Mouse (Mus musculus): ENCODE data around the gene Snap29. TPM values are rescaled to one million over a fixed set of nuclear protein-coding genes. Genes with fewer than 3 reads are reported as not detected.

The Snap29 gene
- polyA plus RNA-seq, 1 experiment, result 6.1 TPM

- no peak for TF ChIP-seq GATA1 (IDR thresholded peaks at IDR 0.05; ENCODE audit: low read length)
Measured at GRCm38 (mm10) chr16:17456901-17457300, 51.1 kb downstream of the Snap29 start.

DNA sequence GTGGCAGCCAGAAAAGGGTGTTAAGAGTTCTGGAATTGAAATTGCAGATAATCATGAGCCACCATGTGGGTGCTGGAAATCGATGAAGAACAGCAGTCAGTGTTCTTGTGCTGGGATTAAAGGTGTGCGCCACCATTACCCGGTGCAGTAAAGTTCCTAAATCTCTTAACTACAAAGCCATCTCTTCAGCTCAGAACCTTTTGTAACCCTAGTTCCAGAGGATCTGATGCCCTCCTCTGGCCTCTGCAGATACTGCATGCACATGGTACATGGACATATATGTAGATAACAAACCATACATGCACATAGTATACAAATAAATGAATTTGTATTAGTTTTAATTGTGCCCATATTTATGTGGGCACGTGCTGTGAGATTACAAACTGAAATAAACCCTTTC lies 54.5 kb downstream of the Snap29 start:
- TF ChIP-seq GATA1 (IDR thresholded peaks at IDR 0.05; ENCODE audit: low read length), result no peak

GRCm38 (mm10) chr16:17461596-17461995 lies 55.8 kb downstream of the Snap29 start:
- no peak for TF ChIP-seq GATA1 (IDR thresholded peaks at IDR 0.05; ENCODE audit: low read length)

- TF ChIP-seq GATA1 (IDR thresholded peaks at IDR 0.05; ENCODE audit: low read length), result no peak
Measured at GRCm38 (mm10) chr16:17463184-17463583, 57.4 kb downstream of the Snap29 start.

DNA sequence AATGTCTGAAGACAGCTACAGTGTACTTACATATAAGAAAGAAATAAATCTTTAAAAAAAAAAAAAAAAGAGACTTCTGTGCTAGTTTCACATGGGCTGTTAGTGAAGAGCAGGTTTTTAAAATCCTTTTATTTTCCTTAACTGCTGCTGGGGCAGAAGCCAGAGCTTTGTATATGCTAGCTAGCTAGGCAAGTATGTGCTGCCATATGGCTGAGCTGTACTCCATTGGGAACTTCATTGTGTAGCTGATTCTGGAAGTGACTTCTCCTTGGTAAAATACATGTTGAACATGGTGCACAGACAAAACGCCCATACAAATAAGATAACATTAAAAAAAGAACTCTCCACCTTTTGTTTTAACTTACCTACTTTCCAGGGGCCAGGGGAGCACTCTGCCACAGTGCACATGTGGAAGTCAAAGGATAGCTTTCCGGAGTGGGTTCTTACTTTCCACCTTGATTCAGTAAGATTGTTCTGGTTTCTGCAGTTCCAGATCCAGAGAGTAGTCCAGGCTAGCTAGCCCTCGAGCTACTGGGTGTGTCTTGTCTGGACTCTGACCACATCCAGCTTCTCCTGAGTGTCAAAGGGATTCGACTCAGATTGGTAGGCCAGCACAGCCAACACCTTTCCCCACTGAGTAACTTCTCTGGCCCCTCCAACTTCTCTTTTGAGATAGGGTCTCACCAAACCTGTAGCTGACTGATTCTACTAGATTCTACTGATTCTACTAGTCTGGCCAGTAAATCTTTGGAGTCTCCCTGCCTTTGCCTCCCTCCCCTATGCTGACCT lies 61.3 kb downstream of the Snap29 start:
- no peak for TF ChIP-seq GATA1 (IDR thresholded peaks at IDR 0.05; ENCODE audit: low read length)

DNA sequence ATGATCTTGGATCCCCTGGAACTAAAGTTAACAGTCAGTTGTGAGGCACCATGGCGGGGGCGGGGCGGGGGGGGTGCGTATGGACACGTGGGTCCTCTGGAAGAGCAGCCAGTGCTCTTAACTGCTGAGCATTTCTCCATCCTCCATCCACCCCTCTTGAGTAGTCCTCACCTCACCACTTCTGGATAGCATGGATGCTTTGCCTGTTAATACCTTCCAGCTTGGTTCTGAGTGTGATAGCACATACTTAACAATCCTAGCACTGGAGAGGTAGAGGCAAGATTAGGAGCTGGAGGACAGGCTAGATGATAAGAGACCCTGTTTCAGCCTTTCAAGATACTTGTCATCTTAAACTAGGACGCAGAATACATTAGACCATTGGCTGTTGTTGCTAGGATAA lies 66.7 kb downstream of the Snap29 start:
- TF ChIP-seq GATA1 (IDR thresholded peaks at IDR 0.05; ENCODE audit: low read length), result no peak

DNA sequence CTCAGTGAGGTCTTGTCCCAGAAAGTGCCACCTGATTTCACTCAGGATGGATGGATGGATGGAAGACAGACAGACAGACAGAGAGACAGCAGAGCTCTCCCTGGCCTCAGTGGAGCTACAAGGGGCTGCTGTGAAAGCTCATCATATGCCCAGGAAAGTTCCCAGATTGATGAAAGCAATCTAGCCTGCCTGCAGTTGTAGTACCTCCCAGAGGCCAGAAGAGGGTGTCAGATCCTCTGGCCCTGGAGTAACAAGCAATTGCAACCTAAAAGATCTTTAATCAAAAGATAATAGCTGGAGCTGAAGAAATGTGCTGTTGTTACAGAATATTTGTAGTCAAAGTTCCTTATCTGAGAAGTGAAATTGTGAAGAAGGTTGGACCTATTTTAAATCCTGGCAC lies 68.3 kb downstream of the Snap29 start:
- TF ChIP-seq GATA1 (IDR thresholded peaks at IDR 0.05; ENCODE audit: low read length), result no peak

GRCm38 (mm10) chr16:17474761-17475160 lies 69.0 kb downstream of the Snap29 start:
- no peak for TF ChIP-seq GATA1 (IDR thresholded peaks at IDR 0.05; ENCODE audit: low read length)

GRCm38 (mm10) chr16:17475326-17475725 lies 69.5 kb downstream of the Snap29 start:
- no peak for TF ChIP-seq GATA1 (IDR thresholded peaks at IDR 0.05; ENCODE audit: low read length)

GRCm38 (mm10) chr16:17478331-17478943 lies 72.7 kb downstream of the Snap29 start:
- TF ChIP-seq GATA1 (IDR thresholded peaks at IDR 0.05; ENCODE audit: low read length), result no peak

Other genes starting within 250 kb of the Snap29 start
- 87.0 and 93.3 TPM in 2 replicates for gene Ube2l3, start 203.3 kb upstream of the Snap29 start, polyA plus RNA-seq (2012)
- gene Rimbp3, start 197.4 kb upstream of the Snap29 start, polyA plus RNA-seq (2012), result 1.8 and 2.2 TPM in 2 replicates
- gene Hic2, start 172.4 kb upstream of the Snap29 start, polyA plus RNA-seq (2012), result 12.2 and 12.5 TPM in 2 replicates
- gene Tmem191c, start 129.9 kb upstream of the Snap29 start, polyA plus RNA-seq (2012), result 18.3 and 27.9 TPM in 2 replicates
- gene Serpind1, start 74.6 kb upstream of the Snap29 start, polyA plus RNA-seq (2012), result not detected in 2 replicates
- 11.6 and 20.2 TPM in 2 replicates for gene Pi4ka, start 328 bp downstream of the Snap29 start, polyA plus RNA-seq (2012)
- 22.8 and 23.1 TPM in 2 replicates for gene Crkl, start 46.0 kb downstream of the Snap29 start, polyA plus RNA-seq (2012)
- gene Aifm3, start 83.6 kb downstream of the Snap29 start, polyA plus RNA-seq (2012), result not detected in 2 replicates
- gene Lztr1, start 102.7 kb downstream of the Snap29 start, polyA plus RNA-seq (2012), result 19.1 and 41.2 TPM in 2 replicates
- 214 and 234 TPM in 2 replicates for gene Thap7, start 125.2 kb downstream of the Snap29 start, polyA plus RNA-seq (2012)
- 0.05 TPM in 1 of 2 replicates, not detected in the other for gene Lrrc74b, start 155.3 kb downstream of the Snap29 start, polyA plus RNA-seq (2012)
- gene P2rx6, start 155.9 kb downstream of the Snap29 start, polyA plus RNA-seq (2012), result 0.03 TPM in 1 of 2 replicates, not detected in the other
- gene Slc7a4, start 177.2 kb downstream of the Snap29 start, polyA plus RNA-seq (2012), result not detected in 2 replicates
- gene Smpd4, start 213.4 kb downstream of the Snap29 start, polyA plus RNA-seq (2012), result 16.9 and 31.4 TPM in 2 replicates
- gene Ccdc74a, start 240.5 kb downstream of the Snap29 start, polyA plus RNA-seq (2012), result 6.1 and 7.5 TPM in 2 replicates

Data from G1E-ER4 (cell line).